Mouse (Mus musculus) large intestine, adult 2 months (tissue): Measurements from ENCODE around the gene Prss1. TPM values are rescaled to one million over a fixed set of nuclear protein-coding genes. Genes with fewer than 3 reads are reported as not detected.
"Not testable (repeated sequence)": the region's sequence is repeated elsewhere in the genome, so short reads cannot be mapped to it uniquely, and the experiment has no call there.

Experiments
- DNase-seq: peaks from one replicate; pipeline ENCODE4 v3.0.0-alpha.2; 2012; ENCODE audit warnings: low read depth, low spot score
- WGBS: fragments of 180-500 bp; shearing (Covaris S2); methylation state at CpG from one replicate; pipeline ENCODE4 v1.1.7; 2018; 5-methylcytosine and 5-hydroxymethylcytosine counted together
- polyA plus RNA-seq: library from polyadenylated mRNA; depleted of rRNA; stranded (reverse); fragments of >200 nt; gene quantifications from 2 replicates; pipeline ENCODE4 v1.2.3, GENCODE M21; 2012; rRNA removed

Gene Prss1
- polyA plus RNA-seq = not detected in 2 replicates

- not testable (repeated sequence) for DNase-seq
Measured at GRCm38 (mm10) chr6:41458632-41459031, at the start of gene Prss1. TSS of gene Prss1 (plus strand) at chr6:41458932.

- DNase-seq = not testable (repeated sequence)
- WGBS = 73% methylated on average over 2 of the region's 2 CpGs
Measured at GRCm38 (mm10) chr6:41442261-41442660, 16.5 kb upstream of the Prss1 start.

- DNase-seq = not testable (repeated sequence)
Measured at GRCm38 (mm10) chr6:41446045-41446444, 12.7 kb upstream of the Prss1 start, which contains the start of gene Gm10334. TSS of gene Gm10334 (minus strand) at chr6:41446145.

- DNase-seq = no peak
- 87% methylated on average over 3 of the region's 3 CpGs for WGBS
Measured at GRCm38 (mm10) chr6:41499374-41499773, 40.6 kb downstream of the Prss1 start.

- 73% methylated on average over 2 of the region's 2 CpGs for WGBS
- DNase-seq = no peak
Measured at GRCm38 (mm10) chr6:41504915-41505314, 46.2 kb downstream of the Prss1 start.

- 40% methylated on average over 6 of the region's 6 CpGs for WGBS
- no peak for DNase-seq
Measured at GRCm38 (mm10) chr6:41505323-41505722, 46.6 kb downstream of the Prss1 start.

Other genes with a start within 250 kb of the Prss1 start
- gene Try4, start 156.7 kb upstream of the Prss1 start, polyA plus RNA-seq = 0.61 and 2.2 TPM in 2 replicates
- 0.57 and 1.0 TPM in 2 replicates for gene Try5, start 142.1 kb upstream of the Prss1 start, polyA plus RNA-seq
- 0.10 TPM in 1 of 2 replicates, not detected in the other for gene Try10, start 104.8 kb upstream of the Prss1 start, polyA plus RNA-seq
- gene Prss3, start 81.3 kb upstream of the Prss1 start, polyA plus RNA-seq = not detected in 2 replicates
- gene Gm5771, start 66.6 kb upstream of the Prss1 start, polyA plus RNA-seq = not detected in 2 replicates
- gene Gm10334, start 12.8 kb upstream of the Prss1 start, polyA plus RNA-seq = not detected in 2 replicates
- 1.3 and 1.9 TPM in 2 replicates for gene Prss2, start 62.9 kb downstream of the Prss1 start, polyA plus RNA-seq
- gene Ephb6, start 146.6 kb downstream of the Prss1 start, polyA plus RNA-seq = 1.5 and 2.7 TPM in 2 replicates
- 0.06 TPM in 1 of 2 replicates, not detected in the other for gene Trpv6, start 177.5 kb downstream of the Prss1 start, polyA plus RNA-seq
- gene Trpv5, start 221.8 kb downstream of the Prss1 start, polyA plus RNA-seq = not detected in 2 replicates
- not detected in 2 replicates for gene Llcfc1, start 225.5 kb downstream of the Prss1 start, polyA plus RNA-seq
- gene Kel, start 245.4 kb downstream of the Prss1 start, polyA plus RNA-seq = not detected in 2 replicates